Mouse (Mus musculus): Measurements from ENCODE around the gene Mmel1. TPM values are rescaled to one million over a fixed set of nuclear protein-coding genes. Genes with fewer than 3 reads are reported as not detected.

The Mmel1 gene
- under 1 TPM in 1 of 2 experiments, not detected in 1; 0.20 TPM for total RNA-seq (2021)
- long read RNA-seq, experiment 1, result 0 reads
- long read RNA-seq, experiment 2, result 0 reads

- intact Hi-C loops (cut with DNase I), result loop anchor here (5.0 kb wide), 2 partner anchors 73 to 193 kb away; no protein-coding TSS in a partner anchor
- DNase-seq, result no peak
These were observed at the start of gene Mmel1 for GRCm38 (mm10) chr4:154869440-154869839. Gene Mmel1 (plus strand): TSS chr4:154869585.

DNA sequence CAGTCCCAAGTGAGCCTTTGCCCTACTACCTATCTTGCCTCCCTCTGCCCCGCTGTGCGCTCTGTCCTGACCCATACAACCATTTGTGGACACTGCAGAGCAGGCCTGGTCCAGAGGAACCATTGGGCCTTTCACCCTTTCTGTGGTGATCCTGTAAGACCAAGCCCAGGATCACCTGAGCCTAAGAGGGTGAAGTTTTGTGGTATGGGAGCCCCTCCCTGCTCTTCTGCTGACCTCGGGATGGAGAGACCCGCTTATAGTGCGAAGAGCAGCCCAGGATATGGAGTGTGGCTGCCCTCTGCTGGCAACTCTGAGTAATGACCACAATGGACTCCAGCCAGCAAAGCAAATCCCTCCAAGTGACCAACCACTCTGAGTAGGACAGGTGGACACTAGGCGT lies 43.7 kb upstream of the Mmel1 start:
- intact Hi-C loops (cut with DNase I), result no loop called here

DNA sequence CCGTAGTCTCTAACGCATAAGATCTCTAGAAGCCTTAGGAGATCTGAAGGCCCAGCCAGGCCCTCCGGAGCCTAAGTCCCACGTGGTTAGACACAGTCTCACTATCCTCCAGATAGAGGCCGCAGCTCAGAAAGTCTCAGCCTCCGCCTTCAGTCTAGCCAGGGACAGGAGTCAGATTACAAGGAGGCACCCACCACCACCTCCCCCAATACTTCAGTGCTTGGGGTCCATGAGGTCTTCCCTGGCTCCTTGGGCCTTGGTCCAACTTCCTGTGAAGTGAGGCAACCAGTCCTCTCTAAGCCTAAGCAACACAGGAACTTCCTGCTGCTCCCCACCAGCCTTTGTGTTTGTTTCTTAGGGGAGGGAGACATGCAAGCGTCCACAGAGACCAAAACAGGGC lies 43.2 kb upstream of the Mmel1 start:
- intact Hi-C loops (cut with DNase I), result no loop called here
- DNase-seq, result no peak

More for the DNA sequence above, 43.7 kb upstream of the Mmel1 start:
- DNase-seq, result peak in 1 of 2 experiments; percentile 23

GRCm38 (mm10) chr4:154827181-154827580 lies 42.2 kb upstream of the Mmel1 start:
- DNase-seq, result no peak
- intact Hi-C loops (cut with DNase I), result no loop called here

GRCm38 (mm10) chr4:154827861-154828610 lies 41.3 kb upstream of the Mmel1 start:
- DNase-seq, result no peak
- intact Hi-C loops (cut with DNase I), result no loop called here

GRCm38 (mm10) chr4:154831915-154832573 lies 37.3 kb upstream of the Mmel1 start:
- intact Hi-C loops (cut with DNase I), result no loop called here
- no peak for DNase-seq

DNA sequence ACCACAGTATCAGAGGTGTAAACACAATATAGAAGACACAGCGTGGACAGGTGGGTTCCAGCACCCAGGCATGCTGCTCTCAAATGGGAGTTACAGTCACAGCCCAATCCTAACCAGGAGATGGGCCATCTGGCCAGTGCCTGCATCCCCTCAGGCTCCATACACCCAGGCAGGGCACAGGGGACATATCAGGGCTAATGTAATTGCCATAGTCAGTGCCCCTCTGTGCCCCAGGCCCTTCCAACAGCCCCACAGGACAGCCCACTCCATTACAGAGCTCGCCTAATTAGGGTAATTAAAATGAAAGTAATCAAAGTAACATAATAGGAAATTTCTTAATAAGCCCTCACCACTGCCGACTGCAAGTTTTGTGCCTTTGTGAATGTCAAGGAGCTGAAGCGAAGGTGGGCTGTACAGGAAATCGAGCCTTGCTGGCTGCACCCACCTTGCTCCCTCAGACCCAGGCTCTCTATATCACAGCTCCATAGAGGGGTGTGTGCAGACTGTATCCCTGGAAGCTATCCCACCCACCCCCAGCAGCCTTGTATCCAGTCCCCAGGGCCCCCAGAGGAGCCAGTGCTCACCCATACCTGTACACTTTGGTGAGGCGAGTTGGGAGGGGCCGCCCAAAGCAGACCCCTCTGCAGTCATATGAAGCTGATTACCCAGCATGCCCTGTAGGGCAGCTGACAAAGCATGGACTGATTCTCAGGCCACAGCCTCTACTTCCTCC lies 33.0 kb upstream of the Mmel1 start:
- intact Hi-C loops (cut with DNase I), result no loop called here

GRCm38 (mm10) chr4:154837170-154837569 lies 32.2 kb upstream of the Mmel1 start, which contains the start of gene Ttc34:
Gene Ttc34 (plus strand): TSS chr4:154837459.
- intact Hi-C loops (cut with DNase I), result no loop called here
- DNase-seq, result peak; percentile 42 to 47

More for the DNA sequence above, 33.0 kb upstream of the Mmel1 start:
- no peak for DNase-seq

DNA sequence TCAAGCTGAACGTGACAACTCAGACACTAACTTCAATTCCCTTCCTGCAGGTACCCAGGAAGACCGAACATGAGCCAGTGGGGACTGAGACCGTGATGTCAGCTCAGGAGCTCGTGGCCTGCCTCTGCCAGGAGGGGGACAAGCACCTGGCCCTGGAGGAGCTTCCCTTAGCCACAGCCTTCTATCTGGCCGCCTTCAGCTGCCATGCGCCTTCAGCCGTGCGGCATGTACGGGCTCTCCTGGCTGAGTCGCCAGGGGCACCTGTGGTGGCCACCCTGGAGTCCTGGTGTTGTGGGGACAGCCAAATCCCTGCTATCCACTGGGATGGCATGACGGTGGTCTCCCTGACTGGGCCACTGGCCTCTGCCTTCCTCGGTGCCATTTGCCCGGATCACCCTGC lies 30.6 kb upstream of the Mmel1 start:
- intact Hi-C loops (cut with DNase I), result no loop called here
- DNase-seq, result no peak

DNA sequence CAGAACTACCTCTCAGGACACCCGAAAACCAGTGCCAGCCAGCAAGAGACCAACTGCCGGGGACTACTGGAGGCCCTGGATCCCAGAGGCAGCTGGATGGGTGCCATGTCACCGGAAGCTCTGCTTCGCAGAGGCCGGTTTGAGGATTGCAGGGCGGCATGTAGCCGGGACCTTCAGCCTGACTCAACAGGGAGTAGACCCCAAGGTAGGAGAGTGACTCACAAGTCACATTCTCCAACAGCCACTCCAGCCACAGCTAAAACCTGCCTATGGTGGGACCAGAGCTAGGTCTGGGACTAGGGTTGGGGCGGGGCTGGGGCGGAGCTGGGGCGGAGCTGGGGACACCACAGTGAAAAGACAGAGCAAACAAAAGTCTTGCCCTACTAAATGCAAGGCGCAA lies 30.0 kb upstream of the Mmel1 start:
- DNase-seq, result no peak
- intact Hi-C loops (cut with DNase I), result no loop called here

GRCm38 (mm10) chr4:154852696-154853095 lies 16.7 kb upstream of the Mmel1 start:
- no peak for DNase-seq
- intact Hi-C loops (cut with DNase I), result no loop called here

- DNase-seq, result no peak
- intact Hi-C loops (cut with DNase I), result no loop called here
These were observed 15.5 kb upstream of the Mmel1 start for GRCm38 (mm10) chr4:154853881-154854280.

GRCm38 (mm10) chr4:154854676-154855345 lies 14.6 kb upstream of the Mmel1 start:
- DNase-seq, result no peak
- intact Hi-C loops (cut with DNase I), result no loop called here

DNA sequence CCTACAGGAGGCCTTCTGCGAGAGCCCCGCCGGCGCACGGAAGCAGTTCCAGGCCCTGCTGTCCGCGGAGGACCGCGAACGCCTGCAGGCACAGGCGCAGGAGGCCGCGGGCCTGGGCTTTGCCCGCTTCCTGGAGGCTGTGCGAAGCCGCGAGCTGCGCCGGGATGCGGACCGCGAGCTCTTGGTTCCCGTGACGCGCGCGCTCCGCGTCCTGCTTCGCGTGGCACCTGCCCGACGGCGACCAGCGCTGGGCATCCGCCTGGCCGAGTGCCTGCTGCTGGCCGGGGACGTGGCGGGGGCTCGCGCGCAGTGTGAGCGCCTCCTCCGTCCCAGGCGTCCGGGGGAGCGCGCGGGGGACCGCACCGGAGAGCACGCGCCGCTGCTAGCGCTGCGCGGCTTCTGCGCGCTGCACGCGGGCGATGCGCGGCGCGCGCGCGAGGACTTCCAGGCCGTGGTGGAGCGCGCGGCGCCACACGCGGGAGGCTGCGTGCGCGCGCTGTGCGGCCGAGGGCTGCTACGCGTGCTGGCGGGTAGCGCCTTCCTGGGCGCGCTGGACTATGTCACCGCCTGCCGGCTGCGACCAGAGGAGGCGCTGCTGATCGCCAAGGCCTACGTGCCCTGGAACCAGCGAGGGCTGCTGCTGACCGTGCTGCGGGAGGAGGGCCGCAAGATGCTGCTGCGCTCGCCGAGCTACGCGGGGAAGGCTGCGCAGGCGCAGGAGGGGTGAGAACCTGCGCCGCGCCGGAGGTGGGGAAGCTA lies 13.5 kb upstream of the Mmel1 start:
- intact Hi-C loops (cut with DNase I), result no loop called here
- peak; percentile 42 to 51 for DNase-seq

GRCm38 (mm10) chr4:154856480-154856837 lies 12.9 kb upstream of the Mmel1 start:
- intact Hi-C loops (cut with DNase I), result no loop called here
- DNase-seq, result no peak

DNA sequence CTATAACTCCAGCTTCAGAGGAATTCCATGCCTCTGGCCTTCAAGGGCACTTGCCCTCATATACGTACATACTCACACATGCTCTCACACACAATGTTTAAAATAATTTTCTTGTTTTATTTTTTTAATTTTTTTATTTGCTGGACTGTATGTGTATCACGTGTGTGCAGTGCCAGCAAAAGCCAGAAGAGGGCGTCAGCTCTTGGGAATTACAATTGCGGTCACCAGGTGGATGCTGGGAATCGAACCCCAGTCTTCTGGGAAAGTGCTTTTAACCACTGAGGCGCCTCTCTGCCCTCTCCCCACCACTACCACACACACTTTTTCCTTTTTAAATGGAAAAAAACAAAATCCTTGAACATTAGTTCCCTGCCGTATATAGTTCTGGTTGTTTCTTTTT lies 12.5 kb upstream of the Mmel1 start:
- intact Hi-C loops (cut with DNase I), result no loop called here
- DNase-seq, result peak in 1 of 2 experiments; percentile 6

DNA sequence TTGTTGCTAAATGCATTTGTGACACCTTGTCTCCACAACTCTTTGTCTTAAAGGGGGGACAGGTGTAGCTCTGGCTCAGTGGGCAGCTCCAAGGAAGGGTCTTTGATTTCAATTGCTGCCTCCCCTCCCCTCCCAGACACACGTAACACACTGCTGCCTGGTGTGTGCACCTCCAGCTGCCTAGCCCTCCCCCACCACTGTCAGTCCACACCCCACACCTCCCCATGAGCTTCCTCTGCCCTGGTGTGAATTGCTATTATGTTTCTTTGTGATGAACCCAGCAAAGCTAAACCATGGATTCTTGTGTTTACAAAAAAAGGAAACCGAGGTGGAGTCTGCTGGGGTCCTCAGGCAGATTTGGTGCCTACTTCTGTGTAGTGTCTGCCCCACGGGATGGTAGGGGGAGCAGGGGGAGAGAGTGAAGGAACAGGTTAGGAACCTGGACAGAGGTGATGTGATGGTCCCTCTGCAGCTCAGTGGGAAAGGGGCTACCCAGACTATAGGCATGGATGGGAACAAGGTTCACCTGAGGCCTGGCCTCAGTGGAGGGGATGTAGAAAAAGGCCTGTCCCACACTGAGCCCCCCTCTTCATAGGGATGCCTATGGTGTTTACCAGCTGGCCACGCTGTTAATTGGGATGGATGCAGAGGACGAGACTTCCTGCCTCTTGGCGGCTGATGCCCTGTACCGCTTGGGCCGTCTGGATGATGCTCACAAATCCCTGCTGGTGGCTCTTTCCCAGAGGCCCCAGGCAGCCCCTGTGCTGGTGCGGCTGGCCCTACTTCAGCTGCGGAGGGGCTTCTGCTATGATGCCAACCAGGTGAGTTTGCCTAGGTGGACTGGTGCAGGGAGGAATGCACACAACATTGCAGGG lies 11.8 kb upstream of the Mmel1 start:
- intact Hi-C loops (cut with DNase I), result no loop called here
- DNase-seq, result peak in 1 of 2 experiments; percentile 6

DNA sequence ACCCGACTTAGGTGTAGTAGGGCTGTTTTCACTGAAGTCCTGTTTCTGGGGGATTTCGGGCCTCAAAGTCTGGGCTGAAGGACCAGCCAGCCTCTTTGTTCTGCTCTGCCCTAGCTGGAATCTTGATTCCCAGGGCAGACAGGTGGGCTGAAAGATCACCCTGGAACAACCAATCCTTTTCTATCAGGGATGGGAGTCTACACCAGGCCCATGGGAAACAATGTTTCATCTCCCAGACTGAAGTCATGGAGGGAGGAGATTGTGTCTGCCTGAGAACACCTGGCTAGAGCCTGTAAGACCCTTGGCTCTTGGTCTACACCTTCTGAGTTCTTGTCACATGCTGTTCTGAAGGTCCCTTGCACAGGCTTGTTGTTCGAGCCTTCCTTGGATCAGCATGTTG lies 10.8 kb upstream of the Mmel1 start:
- intact Hi-C loops (cut with DNase I), result no loop called here
- DNase-seq, result peak in 1 of 2 experiments; percentile 4

DNA sequence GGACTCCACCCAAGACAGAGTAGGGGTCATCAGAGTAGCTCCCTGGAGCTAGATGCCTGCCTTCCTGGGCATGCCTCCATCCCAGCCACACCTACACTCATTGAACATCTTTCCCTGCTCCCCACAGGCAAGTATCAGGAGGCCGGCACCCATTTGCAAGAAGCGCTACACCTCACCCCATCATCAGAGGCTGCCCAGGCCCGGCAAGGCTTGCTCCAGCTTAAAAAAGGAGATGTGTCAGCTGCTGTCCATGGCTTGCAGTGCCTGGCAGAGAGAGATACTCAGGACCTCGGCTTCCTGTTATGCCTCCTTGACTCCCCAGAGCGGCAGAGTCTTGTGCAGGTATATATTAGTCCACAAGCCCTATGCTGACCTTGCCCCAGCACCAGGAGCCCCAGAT lies 7.4 kb upstream of the Mmel1 start:
- intact Hi-C loops (cut with DNase I), result no loop called here
- no peak for DNase-seq
